Mouse (Mus musculus): ENCODE results near the gene Pi4k2a. TPM values are rescaled to one million over a fixed set of nuclear protein-coding genes. Genes with fewer than 3 reads are reported as not detected.
"Not testable (repeated sequence)": the region's sequence is repeated elsewhere in the genome, so short reads cannot be mapped to it uniquely, and the experiment has no call there.

Pi4k2a gene
- polyA plus RNA-seq, 1 experiment from 2014 or later = 7.0 TPM

- Histone ChIP-seq H3K4me3 (replicated peaks; ENCODE audit: low read length) (no peak overlapping the region), H3K4me2 (ENCODE audit: low read depth, low read length) (no peak overlapping the region), H3K27me3 (ENCODE audit: control insufficient read depth, insufficient read depth, low read length) (no peaks in the 10 kb centered on the region), H3K27ac (ENCODE audit: low read length) (no peak overlapping the region), H3K9me3 (replicated peaks; ENCODE audit: control insufficient read depth, low read length) (no peaks in the 10 kb centered on the region), H3K4me1 (ENCODE audit: control insufficient read depth, insufficient read depth, low read length) (no peaks in the 10 kb centered on the region), H3K9ac (ENCODE audit: low read length) (no peak overlapping the region), H3K36me3 (ENCODE audit: control insufficient read depth, insufficient read depth, low read length) (no peaks in the 10 kb centered on the region)
- ATAC-seq (ENCODE audit: insufficient read depth, low FRiP score) = no peak
- WGBS = 90% methylated on average over 16 of the region's 16 CpGs
These were observed 14.3 kb upstream of the Pi4k2a start for GRCm38 (mm10) chr19:42075992-42076391.

DNA sequence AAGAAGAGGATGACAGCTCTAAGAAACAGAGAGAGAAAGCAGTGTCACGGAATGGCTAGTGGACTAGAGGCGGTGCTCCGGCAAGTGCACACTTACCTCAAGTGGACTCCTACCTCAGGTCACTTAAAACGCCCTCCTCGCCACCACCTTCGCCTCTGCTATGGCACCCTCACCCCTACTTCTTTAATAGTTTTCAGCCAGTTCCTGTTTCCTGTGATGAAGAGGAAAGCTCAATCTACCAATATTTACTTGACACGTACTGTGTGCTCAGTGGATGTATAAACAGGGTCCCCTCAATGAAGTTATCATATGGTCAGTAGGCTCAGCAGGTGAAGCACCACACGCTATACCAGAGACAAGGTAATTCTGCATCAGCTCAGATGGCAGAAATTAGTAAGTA lies 11.7 kb upstream of the Pi4k2a start:
- Histone ChIP-seq H3K4me3 (replicated peaks; ENCODE audit: low read length) (no peak overlapping the region), H3K36me3 (ENCODE audit: control insufficient read depth, insufficient read depth, low read length) (no peaks in the 10 kb centered on the region), H3K4me1 (ENCODE audit: control insufficient read depth, insufficient read depth, low read length) (no peaks in the 10 kb centered on the region), H3K9ac (ENCODE audit: low read length) (no peak overlapping the region), H3K27ac (ENCODE audit: low read length) (no peak overlapping the region), H3K27me3 (ENCODE audit: control insufficient read depth, insufficient read depth, low read length) (no peaks in the 10 kb centered on the region), H3K9me3 (replicated peaks; ENCODE audit: control insufficient read depth, low read length) (no peaks in the 10 kb centered on the region), H3K4me2 (ENCODE audit: low read depth, low read length) (no peak overlapping the region)
- no peak for ATAC-seq (ENCODE audit: insufficient read depth, low FRiP score)
- WGBS = 91% methylated on average over 8 of the region's 8 CpGs

GRCm38 (mm10) chr19:42079006-42079405 lies 11.3 kb upstream of the Pi4k2a start:
- H3K36me3 ChIP-seq (ENCODE audit: control insufficient read depth, insufficient read depth, low read length) = no peaks in the 10 kb centered on the region
- H3K9ac ChIP-seq (ENCODE audit: low read length) = no peak overlapping the region
- no peak overlapping the region for H3K27ac ChIP-seq (ENCODE audit: low read length)
- 92% methylated on average over 12 of the region's 12 CpGs for WGBS
- H3K4me3 ChIP-seq (replicated peaks; ENCODE audit: low read length) = no peak overlapping the region
- ATAC-seq (ENCODE audit: insufficient read depth, low FRiP score) = no peak
- H3K4me2 ChIP-seq (ENCODE audit: low read depth, low read length) = no peak overlapping the region
- no peaks in the 10 kb centered on the region for H3K9me3 ChIP-seq (replicated peaks; ENCODE audit: control insufficient read depth, low read length)
- no peaks in the 10 kb centered on the region for H3K27me3 ChIP-seq (ENCODE audit: control insufficient read depth, insufficient read depth, low read length)
- no peaks in the 10 kb centered on the region for H3K4me1 ChIP-seq (ENCODE audit: control insufficient read depth, insufficient read depth, low read length)

- no peak for ATAC-seq (ENCODE audit: insufficient read depth, low FRiP score)
These were observed 10.3 kb upstream of the Pi4k2a start for GRCm38 (mm10) chr19:42079950-42080349.

DNA sequence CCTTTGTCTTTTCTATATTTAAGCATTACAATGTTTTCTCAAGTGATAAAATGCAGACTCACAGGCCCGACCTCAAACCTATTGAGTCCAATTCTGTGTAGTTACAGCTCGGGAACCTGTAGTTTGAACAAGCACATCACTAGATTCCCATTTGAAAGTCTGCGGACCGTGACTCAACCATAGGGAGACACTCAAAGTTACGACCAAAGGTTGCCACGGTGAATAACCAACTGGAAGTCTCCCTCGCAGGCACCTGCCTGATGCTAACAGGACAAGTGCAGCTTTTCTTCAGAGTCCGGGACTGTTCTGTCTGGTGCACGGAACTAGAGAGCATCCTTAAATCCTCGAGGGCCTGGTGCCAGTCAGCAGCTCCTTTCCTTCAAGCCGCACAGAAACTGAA lies 9.8 kb upstream of the Pi4k2a start:
- no peak overlapping the region for H3K9ac ChIP-seq (ENCODE audit: low read length)
- H3K9me3 ChIP-seq (replicated peaks; ENCODE audit: control insufficient read depth, low read length) = no peaks in the 10 kb centered on the region
- no peak for ATAC-seq (ENCODE audit: insufficient read depth, low FRiP score)
- H3K27me3 ChIP-seq (ENCODE audit: control insufficient read depth, insufficient read depth, low read length) = no peaks in the 10 kb centered on the region
- WGBS = 79% methylated on average over 11 of the region's 11 CpGs
- no peaks in the 10 kb centered on the region for H3K36me3 ChIP-seq (ENCODE audit: control insufficient read depth, insufficient read depth, low read length)
- H3K4me3 ChIP-seq (replicated peaks; ENCODE audit: low read length) = no peak overlapping the region
- H3K27ac ChIP-seq (ENCODE audit: low read length) = no peak overlapping the region
- 0 out of 2 replicates have a peak, but pooled peaks cover 1% of the 10 kb centered on the region for H3K4me1 ChIP-seq (ENCODE audit: control insufficient read depth, insufficient read depth, low read length)
- no peak overlapping the region for H3K4me2 ChIP-seq (ENCODE audit: low read depth, low read length)

More at GRCm38 (mm10) chr19:42079950-42080349, 10.3 kb upstream of the Pi4k2a start:
- Histone ChIP-seq H3K36me3 (ENCODE audit: control insufficient read depth, insufficient read depth, low read length) (no peaks in the 10 kb centered on the region), H3K9ac (ENCODE audit: low read length) (no peak overlapping the region), H3K27me3 (ENCODE audit: control insufficient read depth, insufficient read depth, low read length) (no peaks in the 10 kb centered on the region), H3K4me3 (replicated peaks; ENCODE audit: low read length) (no peak overlapping the region), H3K27ac (ENCODE audit: low read length) (no peak overlapping the region), H3K4me1 (ENCODE audit: control insufficient read depth, insufficient read depth, low read length) (no peaks in the 10 kb centered on the region), H3K9me3 (replicated peaks; ENCODE audit: control insufficient read depth, low read length) (no peaks in the 10 kb centered on the region), H3K4me2 (ENCODE audit: low read depth, low read length) (no peak overlapping the region)
- 67% methylated on average over 5 of the region's 5 CpGs for WGBS

DNA sequence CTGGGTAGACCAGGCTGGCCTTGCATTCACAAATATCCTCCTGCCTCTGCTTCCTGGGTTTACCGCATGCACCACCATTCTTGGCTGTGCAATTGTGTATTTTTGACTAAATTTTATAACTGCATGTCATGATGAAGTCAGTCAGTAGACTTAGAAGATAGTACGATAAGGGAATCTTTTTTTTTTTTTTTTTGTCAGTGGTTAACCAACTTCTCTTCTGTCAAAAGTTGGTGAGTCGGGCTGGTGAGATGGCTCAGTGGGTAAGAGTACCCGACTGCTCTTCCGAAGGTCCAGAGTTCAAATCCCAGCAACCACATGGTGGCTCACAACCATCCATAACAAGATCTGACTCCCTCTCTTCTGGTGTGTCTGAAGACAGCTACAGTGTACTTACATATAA lies 8.7 kb upstream of the Pi4k2a start:
- ATAC-seq (ENCODE audit: insufficient read depth, low FRiP score) = not testable (repeated sequence)
- WGBS = 85% methylated on average over 5 of the region's 5 CpGs

DNA sequence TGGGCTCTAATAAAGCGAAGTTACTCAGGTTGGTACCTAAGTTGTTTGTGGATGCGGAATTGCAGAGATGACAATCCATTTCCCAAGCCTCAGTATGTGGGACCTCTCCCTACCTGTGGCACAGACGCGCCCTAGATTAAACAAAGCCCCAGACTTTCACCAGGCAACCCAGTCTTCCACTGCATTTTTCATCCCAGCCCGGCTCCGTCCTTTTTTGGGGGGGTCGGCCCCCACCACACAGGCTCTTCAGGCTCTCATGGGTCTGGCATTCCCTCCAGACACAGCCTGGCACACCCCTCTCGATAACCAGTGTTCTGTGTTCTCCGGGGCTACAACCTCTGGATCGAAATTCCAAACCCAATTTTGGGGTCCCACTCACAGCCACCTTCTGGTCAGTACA lies 4.6 kb upstream of the Pi4k2a start:
- H3K9me3 ChIP-seq (replicated peaks; ENCODE audit: control insufficient read depth, low read length) = no peaks in the 10 kb centered on the region
- H3K4me3 ChIP-seq (replicated peaks; ENCODE audit: low read length) = peak overlapping the region; percentile 73
- no peak for ATAC-seq (ENCODE audit: insufficient read depth, low FRiP score)

More for the DNA sequence above, 8.7 kb upstream of the Pi4k2a start:
- not testable (repeated sequence) for H3K27me3 ChIP-seq (ENCODE audit: control insufficient read depth, insufficient read depth, low read length); H3K4me3 ChIP-seq (replicated peaks; ENCODE audit: low read length); H3K4me2 ChIP-seq (ENCODE audit: low read depth, low read length); H3K9me3 ChIP-seq (replicated peaks; ENCODE audit: control insufficient read depth, low read length); H3K27ac ChIP-seq (ENCODE audit: low read length); H3K36me3 ChIP-seq (ENCODE audit: control insufficient read depth, insufficient read depth, low read length); H3K4me1 ChIP-seq (ENCODE audit: control insufficient read depth, insufficient read depth, low read length); H3K9ac ChIP-seq (ENCODE audit: low read length)

GRCm38 (mm10) chr19:42086166-42086565 lies 4.1 kb upstream of the Pi4k2a start, which contains the start of gene Morn4:
TSS of gene Morn4 (minus strand) at chr19:42086357.
- Histone ChIP-seq H3K27ac (ENCODE audit: low read length) (no peak within 1 kb of the TSS), H3K36me3 (ENCODE audit: control insufficient read depth, insufficient read depth, low read length) (no peaks in the 10 kb centered on the region), H3K9ac (ENCODE audit: low read length) (peak within 1 kb of the TSS; percentile 76), H3K9me3 (replicated peaks; ENCODE audit: control insufficient read depth, low read length) (no peaks in the 10 kb centered on the region), H3K4me1 (ENCODE audit: control insufficient read depth, insufficient read depth, low read length) (peaks cover 15% of the 10 kb centered on the region), H3K27me3 (ENCODE audit: control insufficient read depth, insufficient read depth, low read length) (no peaks in the 10 kb centered on the region), H3K4me3 (replicated peaks; ENCODE audit: low read length) (peak within 1 kb of the TSS; percentile 73), H3K4me2 (ENCODE audit: low read depth, low read length) (peak within 1 kb of the TSS; percentile 93)
- under 1% methylated on average over 21 of the region's 21 CpGs for WGBS
- ATAC-seq (ENCODE audit: insufficient read depth, low FRiP score) = peak; percentile 45; the same call in 1 of the 2 replicates

More for the DNA sequence above, 4.6 kb upstream of the Pi4k2a start:
- peak overlapping the region; percentile 76 for H3K9ac ChIP-seq (ENCODE audit: low read length)
- H3K4me2 ChIP-seq (ENCODE audit: low read depth, low read length) = peak overlapping the region; percentile 93
- peaks cover 13% of the 10 kb centered on the region for H3K4me1 ChIP-seq (ENCODE audit: control insufficient read depth, insufficient read depth, low read length)
- no peak overlapping the region for H3K27ac ChIP-seq (ENCODE audit: low read length)
- 9% methylated on average over 10 of the region's 10 CpGs for WGBS
- H3K36me3 ChIP-seq (ENCODE audit: control insufficient read depth, insufficient read depth, low read length) = no peaks in the 10 kb centered on the region
- H3K27me3 ChIP-seq (ENCODE audit: control insufficient read depth, insufficient read depth, low read length) = no peaks in the 10 kb centered on the region

DNA sequence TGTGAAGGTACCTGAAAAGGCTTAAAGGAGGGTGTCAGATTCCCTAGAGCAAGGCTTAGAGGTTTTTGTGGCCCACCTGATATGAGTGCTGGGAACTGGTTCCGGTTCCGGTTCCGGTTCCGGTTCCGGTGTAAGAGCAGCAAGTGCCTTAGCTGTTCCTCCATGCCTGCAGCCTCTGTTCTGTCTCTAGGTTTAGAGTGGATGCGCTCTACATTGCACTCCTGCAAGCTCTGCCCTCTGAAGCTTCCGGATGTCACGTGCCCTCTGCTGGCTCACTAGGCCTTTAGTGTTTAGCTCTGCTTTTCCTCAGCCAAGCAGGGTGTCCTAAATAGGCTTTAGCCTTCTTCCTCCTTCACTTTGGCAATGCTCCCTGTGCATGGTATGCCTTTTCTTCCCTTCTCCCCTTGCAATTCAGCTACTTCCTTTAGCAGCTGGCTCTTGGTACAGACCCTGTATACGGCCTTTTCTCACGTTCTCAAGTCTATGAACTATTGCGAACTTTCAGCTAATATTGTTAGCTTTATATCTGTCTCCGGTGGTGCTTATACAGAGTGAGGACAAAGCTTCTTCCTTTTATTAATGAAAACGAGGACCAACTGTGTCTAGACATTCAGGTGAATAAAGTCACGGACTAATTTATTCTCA lies 1.0 kb upstream of the Pi4k2a start:
- peak overlapping the region; percentile 93 for H3K27ac ChIP-seq (ENCODE audit: low read length)
- H3K4me1 ChIP-seq (ENCODE audit: control insufficient read depth, insufficient read depth, low read length) = peaks cover 19% of the 10 kb centered on the region
- H3K9me3 ChIP-seq (replicated peaks; ENCODE audit: control insufficient read depth, low read length) = no peaks in the 10 kb centered on the region
- no peak for ATAC-seq (ENCODE audit: insufficient read depth, low FRiP score)
- H3K36me3 ChIP-seq (ENCODE audit: control insufficient read depth, insufficient read depth, low read length) = no peaks in the 10 kb centered on the region
- H3K27me3 ChIP-seq (ENCODE audit: control insufficient read depth, insufficient read depth, low read length) = no peaks in the 10 kb centered on the region
- WGBS = 19% methylated on average over 14 of the region's 14 CpGs
- peak overlapping the region; percentile 88 for H3K4me3 ChIP-seq (replicated peaks; ENCODE audit: low read length)
- H3K4me2 ChIP-seq (ENCODE audit: low read depth, low read length) = peak overlapping the region; percentile 62
- H3K9ac ChIP-seq (ENCODE audit: low read length) = peak overlapping the region; percentile 36
